Mouse (Mus musculus): ENCODE measurements at regions not wholly inside any gene's neighbourhood (a gene's known extent, or its start where the extent isn't known, plus 50 kb on each side); places are given as distances from the start of the nearest gene placed in this dataset.

DNA sequence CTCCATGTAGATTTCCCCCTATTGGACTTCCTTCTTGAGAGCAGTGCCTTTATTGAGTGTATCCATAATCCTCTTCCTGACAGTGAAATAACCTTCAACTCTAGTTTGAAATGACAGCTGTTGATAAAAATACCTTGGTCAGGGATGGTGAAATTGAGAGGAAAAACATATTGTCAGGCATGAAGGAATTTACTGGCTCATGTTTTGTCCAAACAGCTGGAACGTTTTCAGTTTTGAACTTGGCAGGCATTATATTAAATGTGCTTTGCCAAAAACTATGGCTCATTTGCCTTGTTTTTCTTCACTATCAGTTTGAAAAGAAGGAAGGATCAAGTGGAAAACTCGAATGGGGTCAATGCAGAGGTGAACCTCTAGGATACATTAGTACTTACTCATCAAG, 457.7 kb upstream of the Ccdc54 start:
- TF ChIP-seq CTCF (IDR thresholded peaks at IDR 0.05; ENCODE audit: extremely low read depth, insufficient read depth, insufficient read length, insufficient replicate concordance) (no peak), POLR2A (IDR thresholded peaks at IDR 0.05; ENCODE audit: low read depth, low read length) (no peak)
